Mouse (Mus musculus): Measurements from ENCODE around the gene Gfral.

- TF ChIP-seq E2F4 (IDR thresholded peaks at IDR 0.05; ENCODE audit: insufficient replicate concordance, low read depth, low read length) (no peak), MEF2A (IDR thresholded peaks at IDR 0.05; ENCODE audit: borderline replicate concordance, low read depth, low read length) (no peak), ELF1 (IDR thresholded peaks at IDR 0.05; ENCODE audit: low read depth, low read length) (no peak), CTCF (conservative IDR thresholded peaks at IDR 0.05 in 1 of 2, IDR thresholded peaks at IDR 0.05 in 1 of 2; ENCODE audit: low read depth in 2 of 2, low read length in 2 of 2) (peak; percentile 19 to 46; a peak in 3 of 4 replicates), MAX (IDR thresholded peaks at IDR 0.05; ENCODE audit: low read length) (no peak), ZC3H11A (IDR thresholded peaks at IDR 0.05; ENCODE audit: low read depth, low read length) (no peak)
Observed at GRCm38 (mm10) chr9:76168355-76168754, 45.1 kb downstream of the Gfral start.
